Mouse (Mus musculus) erythroid progenitor cell, adult 5-6 weeks (primary cell): ENCODE results near the gene Bst2. TPM values are rescaled to one million over a fixed set of nuclear protein-coding genes. Genes with fewer than 3 reads are reported as not detected.
"Not testable (repeated sequence)": the region's sequence is repeated elsewhere in the genome, so short reads cannot be mapped to it uniquely, and the experiment has no call there.

ENCODE experiments used
- ATAC-seq: replicated peaks from 2 replicates; pipeline ENCODE4 v1.8.0; 2016; ENCODE audit warnings: moderate number of reproducible peaks, mild to moderate bottlenecking, moderate TSS enrichment, inconsistent platforms; ENCODE audit not compliant: poor library complexity, low FRiP score, severe bottlenecking
- total RNA-seq, 2 experiments: library from RNA; stranded (forward) in 1 of 2; stranded (reverse) in 1 of 2; fragments of 150-400 nt in 1 of 2; fragments of 186-747, 209-891 nt in 1 of 2; gene quantifications; 2 replicates each; pipeline versions ENCODE4 v1.2.3 to v1.2.4; 2015 to 2017; ENCODE audit warnings: low replicate concordance in 2 of 2

Bst2 gene
- total RNA-seq, 2 experiments from 2014 or later: 28.2 TPM; not detected in 1

GRCm38 (mm10) chr8:71525226-71526050, 11.8 kb downstream of the Bst2 start, which contains the start of gene Ccdc194:
Ccdc194 (minus strand) TSS chr8:71525711.
- ATAC-seq: no peak

DNA sequence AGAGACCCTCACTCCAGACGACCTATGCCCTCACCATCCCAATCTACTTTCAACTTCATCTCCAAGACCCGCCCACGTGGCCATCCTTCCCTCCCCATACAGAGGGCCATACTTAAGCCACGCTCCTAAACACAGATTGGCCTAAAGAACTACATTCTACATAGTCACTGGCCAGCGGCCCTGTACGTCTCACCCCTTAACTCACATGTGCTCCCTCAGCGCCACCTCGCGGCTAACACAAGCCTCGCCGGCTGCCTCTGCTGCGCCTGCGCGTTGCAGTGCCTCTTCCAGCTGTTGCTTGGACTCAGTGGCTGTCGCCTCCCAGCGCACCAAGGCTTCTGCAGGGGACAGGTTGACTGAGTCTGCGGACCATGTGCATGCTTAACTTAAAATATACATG, 15.6 kb downstream of the Bst2 start:
- peak; percentile 68 for ATAC-seq

- not testable (repeated sequence) for ATAC-seq
Observed at GRCm38 (mm10) chr8:71519037-71519825, 18.0 kb downstream of the Bst2 start.

GRCm38 (mm10) chr8:71516786-71517185, 20.5 kb downstream of the Bst2 start:
- no peak for ATAC-seq

- ATAC-seq: no peak
Observed at GRCm38 (mm10) chr8:71515043-71515442, 22.2 kb downstream of the Bst2 start.

DNA sequence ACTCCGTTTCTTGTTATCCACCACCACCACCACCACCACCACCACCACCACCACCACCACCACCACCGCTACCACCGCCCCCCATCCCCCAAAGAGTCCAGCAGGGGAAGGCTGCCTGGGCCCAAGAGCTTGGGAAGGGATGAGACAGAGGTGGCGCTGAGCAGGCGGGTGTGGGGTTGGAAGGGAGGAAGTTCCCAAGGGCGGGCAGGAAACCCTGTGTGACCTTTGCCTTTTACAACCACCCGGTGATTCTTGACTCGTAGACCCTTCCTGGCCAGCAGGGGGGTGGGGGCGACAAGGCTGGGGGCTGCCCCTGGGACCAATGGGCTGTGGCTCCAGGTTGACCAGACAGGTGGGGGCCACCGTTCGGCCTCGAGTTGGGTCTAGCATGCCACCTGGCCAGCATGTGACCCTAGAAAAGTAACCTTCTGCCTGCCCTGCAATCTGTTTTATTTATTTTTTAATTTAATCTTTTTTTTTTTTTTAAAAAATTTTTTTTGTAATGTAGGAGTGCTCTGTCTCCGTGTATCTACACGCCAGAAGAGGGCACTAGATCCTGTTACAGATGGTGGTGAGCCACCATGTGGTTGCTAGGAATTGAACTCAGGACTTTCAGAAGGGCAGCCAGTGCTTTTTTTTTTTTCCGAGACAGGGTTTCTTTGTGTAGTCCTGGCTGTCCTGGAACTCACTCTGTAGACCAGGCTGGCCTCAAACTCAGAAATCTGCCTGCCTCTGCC, 24.1 kb downstream of the Bst2 start:
- no peak for ATAC-seq

GRCm38 (mm10) chr8:71511644-71512043, 25.6 kb downstream of the Bst2 start, which contains the start of gene Plvap:
Plvap (minus strand) TSS chr8:71511752.
- peak; percentile 68; the same call in 1 of the 2 replicates for ATAC-seq

DNA sequence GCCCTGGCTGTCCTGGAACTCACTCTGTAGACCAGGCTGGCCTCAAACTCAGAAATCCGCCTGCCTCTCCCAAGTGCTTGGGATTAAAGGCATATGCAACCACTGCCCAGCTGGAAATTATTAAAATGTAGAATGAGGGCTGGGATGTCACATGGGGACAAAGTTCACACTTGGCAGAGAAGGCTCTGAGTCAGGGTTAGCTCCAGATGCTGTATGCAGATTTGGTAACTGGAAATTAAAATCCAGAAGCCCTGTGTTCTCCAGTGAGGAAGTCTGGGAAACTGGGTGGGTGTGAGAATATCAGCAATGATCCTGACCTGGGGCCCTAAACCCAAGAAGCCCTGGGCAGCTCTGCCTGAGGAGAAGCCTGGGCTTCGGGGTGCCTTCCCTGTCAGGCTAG, 27.9 kb downstream of the Bst2 start:
- no peak for ATAC-seq

GRCm38 (mm10) chr8:71507589-71508104, 29.6 kb downstream of the Bst2 start:
- no peak for ATAC-seq

DNA sequence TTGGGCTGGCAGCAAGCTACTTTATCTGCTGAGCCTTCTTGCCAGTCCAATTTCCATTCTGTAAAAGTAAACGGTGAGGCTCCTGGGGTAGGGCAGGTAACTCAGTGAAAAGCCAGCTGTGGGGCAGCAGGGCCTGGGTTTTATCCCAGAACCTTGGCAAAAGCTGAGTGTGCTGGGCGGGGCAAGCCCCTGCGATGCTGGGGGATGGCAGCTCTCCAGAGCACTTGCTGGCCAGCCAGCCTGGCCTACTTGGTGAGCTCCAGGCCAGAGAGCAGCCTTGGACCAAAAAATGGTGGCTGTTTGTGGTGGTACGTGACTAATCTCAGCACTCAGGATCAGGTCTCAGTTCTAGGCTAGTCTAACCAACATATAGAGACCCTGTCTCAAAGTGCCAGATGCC, 31.3 kb downstream of the Bst2 start:
- no peak for ATAC-seq

- ATAC-seq: no peak
Observed at GRCm38 (mm10) chr8:71505326-71505725, 31.9 kb downstream of the Bst2 start.

DNA sequence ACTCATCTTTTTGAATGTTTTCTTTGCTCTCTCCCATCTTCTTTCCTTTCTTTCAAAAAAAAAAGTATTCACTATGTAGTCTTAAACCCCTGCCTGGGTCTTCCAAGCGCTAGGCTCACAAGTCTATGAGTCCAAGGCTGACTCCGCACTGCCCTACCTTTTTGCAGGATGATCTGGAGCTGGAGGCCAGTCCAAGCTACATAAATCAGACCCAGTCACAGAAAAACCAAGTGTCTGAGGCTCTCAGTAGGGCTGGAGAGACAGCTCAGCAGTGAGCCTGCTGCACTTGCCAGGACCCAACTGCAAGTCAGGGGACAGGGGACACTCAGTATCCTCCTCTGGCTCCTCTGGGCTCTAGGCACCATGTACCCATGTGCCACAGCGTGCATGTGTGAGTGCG, 32.9 kb downstream of the Bst2 start:
- no peak for ATAC-seq

DNA sequence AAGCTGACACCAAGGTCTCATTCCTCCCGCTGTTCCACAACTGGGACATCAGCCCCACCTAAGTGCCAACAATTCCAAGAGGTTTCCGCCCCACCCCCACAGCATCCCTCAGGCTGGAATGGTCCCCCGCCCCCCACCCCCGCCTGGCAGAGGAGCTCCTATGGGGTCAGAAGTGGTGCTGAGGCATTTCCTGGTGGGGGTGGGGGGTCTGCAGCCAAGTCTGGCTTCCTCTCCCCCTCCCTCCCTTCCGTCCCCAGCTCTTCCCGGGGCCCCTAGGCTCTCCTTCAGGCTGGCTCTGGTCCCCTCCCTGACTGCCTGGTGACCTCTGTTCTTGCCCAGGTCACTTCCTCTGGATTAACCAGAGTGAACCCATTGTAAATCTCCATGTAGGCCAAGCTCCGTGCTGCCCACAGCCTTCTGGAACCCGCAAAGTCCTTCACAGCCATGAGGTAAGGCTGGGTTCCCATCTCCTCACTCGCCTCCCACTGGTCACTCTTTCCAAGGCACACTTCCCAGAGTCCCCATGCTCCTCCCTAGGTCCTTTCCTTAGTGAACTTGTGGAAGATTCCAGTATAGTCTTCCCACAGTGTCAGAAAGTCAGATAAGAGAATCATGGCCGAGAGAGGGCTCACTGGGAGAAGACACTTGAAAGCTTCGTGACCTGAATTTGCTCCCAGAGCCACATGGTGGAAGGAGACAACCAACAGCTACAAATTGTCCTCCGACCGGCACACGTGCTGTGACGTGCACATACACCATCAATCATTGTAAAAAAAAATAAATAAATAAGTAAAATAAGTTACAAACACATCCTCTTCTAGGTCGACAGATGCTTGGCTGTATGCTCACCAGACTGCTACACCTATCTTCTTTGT, 38.2 kb downstream of the Bst2 start:
- ATAC-seq: no peak

- no peak for ATAC-seq
Observed at GRCm38 (mm10) chr8:71497881-71498501, 39.3 kb downstream of the Bst2 start.

GRCm38 (mm10) chr8:71497077-71497645, 40.1 kb downstream of the Bst2 start:
- no peak for ATAC-seq

GRCm38 (mm10) chr8:71496481-71496880, 40.8 kb downstream of the Bst2 start:
- ATAC-seq: no peak

DNA sequence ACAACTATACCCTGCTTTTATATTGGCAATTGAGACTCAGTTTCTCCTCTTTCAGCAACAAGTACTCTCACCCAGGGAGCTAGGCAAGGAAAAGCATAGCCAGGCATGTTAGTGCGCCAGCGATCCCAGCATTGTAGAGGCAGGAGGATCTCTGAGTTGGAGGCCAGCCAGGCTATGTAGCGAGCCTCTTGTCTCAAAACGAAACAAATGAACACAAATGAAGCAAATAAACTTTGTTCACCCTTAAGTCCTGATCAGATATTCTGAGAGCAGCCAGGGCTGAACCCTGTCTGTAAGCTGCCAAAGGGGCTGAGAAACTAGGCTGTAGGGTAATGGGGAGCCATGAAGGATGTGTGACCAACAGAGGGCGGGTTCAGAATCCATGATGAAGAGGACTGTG, 41.4 kb downstream of the Bst2 start:
- ATAC-seq: no peak

DNA sequence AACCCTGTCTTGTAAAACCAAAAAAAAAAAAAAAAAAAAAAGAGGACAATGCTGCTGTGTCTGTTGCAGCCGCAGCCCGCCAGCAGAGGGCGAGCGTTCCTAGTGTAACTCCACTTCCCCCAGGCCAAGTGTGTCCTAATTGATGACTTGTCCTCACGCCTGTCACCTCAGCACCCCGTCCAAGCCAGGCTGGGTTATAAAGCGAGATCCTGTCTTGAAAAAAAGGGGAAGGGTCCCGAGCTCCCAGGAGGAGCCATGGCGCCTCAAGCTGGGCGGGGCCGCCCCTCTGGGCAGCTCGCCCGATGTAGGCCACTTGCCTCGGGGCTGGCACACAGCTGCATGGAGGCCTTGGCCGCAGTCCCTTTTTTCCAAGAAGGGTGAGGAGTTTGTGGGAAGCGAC, 42.2 kb downstream of the Bst2 start:
- ATAC-seq: peak; percentile 75
